Mouse (Mus musculus) gastrocnemius, adult 8-10 months (tissue): ENCODE measurements around the gene Liph. TPM values are rescaled to one million over a fixed set of nuclear protein-coding genes. Genes with fewer than 3 reads are reported as not detected.
"Not testable (repeated sequence)": the region's sequence is repeated elsewhere in the genome, so short reads cannot be mapped to it uniquely, and the experiment has no call there.

ENCODE experiments used
- DNase-seq, 2 experiments: peaks; one replicate each; pipeline ENCODE4 v3.0.0; 2022; ENCODE audit warnings: low spot score in 2 of 2
- total RNA-seq, 4 experiments: library from RNA; stranded (reverse); gene quantifications; 2 replicates each; pipeline ENCODE4 v1.2.4; 2022

Gene Liph
- total RNA-seq, 4 experiments from 2014 or later, result not detected

DNA sequence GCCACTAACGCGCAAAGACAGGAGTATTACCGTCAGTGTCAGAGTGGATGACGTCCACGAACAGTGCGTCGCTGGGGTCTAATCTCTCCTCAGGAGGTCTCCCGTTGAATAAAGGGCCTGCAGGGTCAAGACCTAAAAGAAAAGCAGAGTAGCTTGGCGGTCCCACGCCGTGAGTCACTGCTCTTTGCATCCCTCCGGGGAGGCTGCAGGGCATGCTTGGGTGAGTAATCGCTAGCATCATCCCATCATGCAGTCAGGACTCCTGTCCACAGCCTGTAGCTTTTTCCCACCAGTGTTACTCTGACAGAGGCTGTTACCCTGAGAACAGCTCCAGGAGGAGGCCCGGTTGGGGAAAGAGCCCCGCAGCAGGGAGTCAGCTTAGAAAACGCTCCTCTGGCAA lies 19.3 kb downstream of the Liph start:
- no peak for DNase-seq

DNA sequence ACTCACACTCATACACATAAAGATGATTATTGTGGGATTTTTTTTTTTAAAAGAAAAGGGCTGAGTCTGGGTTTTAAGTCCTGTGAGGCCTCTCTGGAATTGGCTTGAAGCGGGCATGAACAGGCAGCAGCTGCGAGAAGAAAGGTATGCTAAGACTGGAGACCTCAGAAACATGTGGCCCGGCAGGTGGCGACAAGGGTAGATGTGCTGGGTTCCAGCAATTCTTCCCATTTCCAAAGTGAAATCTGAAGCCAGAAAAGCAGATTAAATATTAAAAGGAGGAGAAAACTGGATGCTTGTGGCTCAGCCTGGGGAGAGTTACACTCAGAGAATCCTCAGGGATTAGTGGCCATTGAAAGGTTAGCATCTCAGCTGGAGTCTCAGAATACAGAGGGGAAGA lies 24.0 kb downstream of the Liph start:
- no peak for DNase-seq

- DNase-seq, result no peak
Observed at GRCm38 (mm10) chr16:21970536-21970935, 24.9 kb downstream of the Liph start.

DNA sequence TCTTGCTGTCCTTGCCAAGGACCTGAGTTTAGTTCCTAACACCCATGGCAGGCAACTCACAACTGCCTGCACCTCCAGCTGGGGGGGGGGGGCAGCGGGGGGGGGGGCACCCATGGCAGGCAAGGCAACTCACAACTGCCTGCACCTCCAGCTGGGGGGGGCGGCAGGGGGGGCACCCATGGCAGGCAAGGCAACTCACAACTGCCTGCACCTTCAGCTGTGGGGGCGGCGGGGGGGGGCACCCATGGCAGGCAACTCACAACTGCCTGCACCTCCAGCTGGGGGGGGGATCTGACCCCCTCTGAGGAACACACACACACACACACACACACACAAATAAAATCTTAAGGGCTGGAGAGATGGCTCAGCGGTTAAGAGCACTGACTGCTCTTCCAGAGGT lies 25.6 kb downstream of the Liph start:
- no peak for DNase-seq

DNA sequence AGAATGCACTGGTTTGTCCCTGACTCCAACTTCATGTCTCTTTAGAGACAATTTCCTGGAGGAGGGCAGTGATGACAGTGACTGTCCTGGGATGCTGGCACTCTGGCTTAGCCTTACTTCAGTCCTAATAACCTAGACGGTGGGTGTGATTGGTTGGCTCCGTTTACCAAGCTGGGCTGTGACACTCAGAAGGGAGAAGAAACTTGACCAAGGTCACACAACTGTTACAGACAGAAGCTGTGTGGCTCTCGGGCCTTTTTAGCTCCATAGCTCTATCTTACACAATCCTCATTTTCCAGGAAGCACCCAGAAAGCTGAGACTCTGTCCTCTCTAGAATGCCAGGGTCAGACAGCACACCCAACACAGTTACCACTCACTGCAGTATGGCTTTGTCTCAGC lies 29.9 kb downstream of the Liph start:
- DNase-seq, result no peak

DNA sequence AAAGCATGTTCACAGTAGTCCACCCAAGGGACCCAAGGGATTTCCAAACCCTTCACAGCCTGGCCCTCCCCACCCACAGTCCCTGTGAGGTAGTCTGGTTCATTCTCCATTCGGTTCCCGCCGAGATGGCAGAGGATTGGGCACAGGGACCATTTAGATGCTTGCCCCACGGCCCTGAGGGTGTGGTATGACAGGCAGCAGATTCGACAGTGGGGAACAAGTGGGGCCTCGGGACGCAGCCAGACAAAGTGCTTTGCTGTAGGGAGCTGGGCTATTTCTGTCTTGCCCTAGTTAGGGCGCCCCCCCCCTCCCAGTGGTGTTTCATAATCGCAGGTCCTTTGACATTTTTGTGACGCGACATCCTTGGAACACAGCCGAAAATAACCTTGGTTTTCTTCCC lies 39.9 kb downstream of the Liph start:
- DNase-seq, result peak; percentile 15 to 38

DNA sequence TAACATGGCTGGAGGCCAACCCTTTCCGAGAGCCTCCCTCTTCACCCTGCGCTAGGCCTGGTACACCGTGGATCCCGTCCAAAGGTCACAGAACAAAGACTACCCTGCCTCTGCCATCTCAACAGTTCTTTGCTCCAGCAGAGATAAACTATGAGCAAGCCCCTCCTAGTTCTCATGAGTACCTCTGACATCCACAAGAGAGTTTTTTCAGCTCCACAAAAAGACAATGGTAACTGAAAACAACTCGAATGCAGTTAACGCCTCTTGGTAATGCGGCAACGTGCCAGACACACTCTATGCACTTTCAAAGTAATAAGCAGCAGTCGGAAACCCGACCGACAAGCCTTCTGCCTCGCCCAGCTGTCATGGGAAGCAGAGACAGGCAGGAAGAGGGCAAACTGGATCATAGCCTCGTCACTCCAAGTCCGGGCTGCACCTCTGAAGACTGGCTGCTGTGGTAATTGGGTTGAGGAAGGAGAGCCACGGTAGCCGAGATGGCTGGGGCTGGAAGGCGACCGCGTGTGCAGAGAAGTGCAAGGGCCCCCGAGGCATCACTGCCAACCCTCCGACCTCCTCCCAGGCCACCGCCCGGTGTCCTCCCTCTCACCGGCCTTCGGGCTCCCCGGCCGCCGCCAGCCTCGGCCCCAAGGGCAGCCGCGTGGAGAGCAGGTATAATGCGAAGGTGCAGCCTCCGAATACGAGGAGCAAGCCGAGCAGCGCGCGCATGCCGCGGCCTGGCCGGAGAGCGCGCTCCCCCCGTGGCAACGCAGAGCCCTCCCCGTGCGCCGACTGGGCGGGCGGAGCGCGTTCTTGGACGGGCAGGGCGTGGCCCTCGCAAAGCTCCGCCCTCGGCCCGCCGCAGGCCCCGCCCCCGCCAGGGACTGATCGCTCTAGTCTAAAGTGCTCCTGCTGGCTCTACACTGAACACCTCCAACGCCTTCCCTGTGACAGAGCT lies 48.4 kb downstream of the Liph start, which contains the start of gene Tmem41a:
TSS of gene Tmem41a (minus strand) at position 792 of the 955 bp plus-strand sequence.
- peak; percentile 82 to 88 for DNase-seq

- DNase-seq, result no peak
Observed at GRCm38 (mm10) chr16:21928471-21928870, 67.0 kb downstream of the Liph start.

GRCm38 (mm10) chr16:21916681-21917080 lies 78.8 kb downstream of the Liph start:
- DNase-seq, result no peak

DNA sequence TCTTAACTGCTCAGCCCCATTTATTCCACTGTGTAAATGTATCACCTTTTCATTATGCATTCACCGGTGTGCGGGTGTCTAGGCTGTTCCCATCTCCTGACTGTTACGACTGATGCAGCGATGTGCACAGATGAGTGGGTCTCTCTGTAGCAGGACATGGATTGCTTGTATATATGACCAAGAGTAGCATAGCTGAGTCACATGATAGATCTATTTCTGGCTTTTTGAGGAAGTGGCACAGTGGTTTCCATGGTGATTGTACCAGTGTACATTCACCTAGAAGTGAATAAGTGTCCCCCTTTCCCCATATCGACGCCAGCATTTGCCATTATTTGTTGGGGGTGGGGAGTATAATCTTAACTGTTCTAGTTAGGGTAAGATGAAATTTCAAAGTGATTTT lies 82.1 kb downstream of the Liph start:
- DNase-seq, result no peak

DNA sequence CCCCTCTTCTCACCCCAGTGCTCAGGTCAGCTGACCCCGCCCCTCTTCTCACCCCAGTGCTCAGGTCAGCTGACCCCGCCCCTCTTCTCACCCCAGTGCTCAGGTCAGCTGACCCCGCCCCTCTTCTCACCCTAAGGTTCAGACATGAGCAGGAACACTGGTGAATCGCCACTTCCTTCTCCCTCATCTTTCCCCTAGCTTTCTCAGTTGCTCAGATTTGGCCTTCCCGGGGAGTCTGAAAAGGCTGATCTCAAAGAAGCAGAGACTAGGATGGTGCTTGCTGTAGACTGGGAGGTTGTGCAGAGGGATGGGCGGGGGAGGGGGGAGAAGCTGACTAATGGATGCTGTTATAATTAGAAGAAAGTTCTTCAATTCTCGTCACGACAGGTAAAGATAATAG lies 86.6 kb downstream of the Liph start:
- not testable (repeated sequence) for DNase-seq

DNA sequence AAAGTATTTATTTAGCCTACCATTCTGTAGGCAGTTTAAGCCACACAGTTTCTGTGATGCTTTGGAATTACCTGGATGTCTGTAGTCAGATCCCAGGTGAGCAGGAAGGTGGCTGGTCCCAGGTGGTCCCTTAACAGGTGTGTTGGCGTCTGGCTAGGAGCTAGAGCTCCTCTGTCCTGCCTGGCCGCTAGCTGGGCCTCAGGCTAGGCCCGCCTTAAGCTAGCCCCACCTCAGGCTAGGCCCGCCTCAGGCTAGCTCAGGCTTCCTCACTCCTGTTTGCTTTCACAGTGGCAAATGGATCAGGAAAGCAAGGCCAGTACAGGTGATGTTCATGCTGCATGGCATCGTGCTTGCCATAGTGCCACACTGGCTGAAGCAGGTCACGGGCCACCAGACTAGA lies 88.6 kb downstream of the Liph start:
- DNase-seq, result no peak

- DNase-seq, result no peak
Observed at GRCm38 (mm10) chr16:21905996-21906395, 89.5 kb downstream of the Liph start.

DNA sequence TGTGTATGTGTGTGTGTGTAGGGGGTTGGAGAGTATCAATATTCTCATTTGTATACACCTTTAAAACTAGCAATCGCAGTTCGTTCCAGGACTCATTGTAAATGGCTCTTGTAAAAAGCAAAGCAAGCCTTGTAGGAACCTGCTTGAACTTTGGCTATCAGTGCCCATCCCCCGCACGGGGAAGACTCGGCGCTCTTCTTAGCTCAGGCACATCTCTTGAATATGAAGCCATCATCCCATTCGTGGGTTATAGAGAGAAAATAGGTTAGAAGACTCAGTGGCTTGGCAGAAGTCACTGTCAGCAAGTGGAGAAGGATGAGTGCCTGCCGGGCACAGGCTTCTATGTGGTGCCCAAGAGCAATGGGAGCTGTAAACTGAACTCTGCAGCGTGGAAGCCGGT lies 90.8 kb downstream of the Liph start:
- DNase-seq, result no peak

Other genes with a start within 250 kb of the Liph start
- 1 to 10 TPM; 6.1 to 8.3 (median 7.1) TPM for gene Ehhadh, start 207.9 kb downstream of the Liph start, total RNA-seq
- gene Map3k13, start 201.3 kb downstream of the Liph start, total RNA-seq, result under 1 TPM; 0.56 to 0.75 (median 0.61) TPM
- gene Tmem41a, start 48.1 kb downstream of the Liph start, total RNA-seq, result 1 to 10 TPM; 3.3 to 4.6 (median 4.2) TPM
- gene Senp2, start 13.8 kb upstream of the Liph start, total RNA-seq, result 10 to 100 TPM; 28.7 to 38.5 (median 32.2) TPM
- gene Igf2bp2, start 167.6 kb upstream of the Liph start, total RNA-seq, result 1 to 10 TPM in 2 of 4 experiments, under 1 TPM in 2; 0.53 to 1.4 (median 1.2) TPM